Mouse (Mus musculus) macrophage (primary cell): ENCODE measurements at regions not wholly inside any gene's neighbourhood (a gene's known extent, or its start where the extent isn't known, plus 50 kb on each side); places are given as distances from the start of the nearest gene placed in this dataset.
"Not testable (repeated sequence)": the region's sequence is repeated elsewhere in the genome, so short reads cannot be mapped to it uniquely, and the experiment has no call there.

Experiments
- H3K27ac ChIP-seq: fragments of 350-480 bp; formaldehyde crosslinking; 2 replicates; pipeline ENCODE4 v1.9.0; 2021
- H3K36me3 ChIP-seq: fragments of 350-480 bp; formaldehyde crosslinking; 2 replicates; pipeline ENCODE4 v1.9.0; 2021; ENCODE audit errors: inconsistent target
- H3K4me3 ChIP-seq: fragments of 350-480 bp; formaldehyde crosslinking; 2 replicates; pipeline ENCODE4 v1.9.0; 2021; ENCODE audit errors: inconsistent target
- H3K79me2 ChIP-seq: fragments of 350-480 bp; formaldehyde crosslinking; 2 replicates; pipeline ENCODE4 v1.9.0; 2021; ENCODE audit errors: inconsistent target
- WGBS: methylation state at CpG from one replicate; pipeline ENCODE4 v1.1.7; 2026; ENCODE audit warnings: inconsistent platforms; ENCODE audit not compliant: missing documents; 5-methylcytosine and 5-hydroxymethylcytosine counted together

- not testable (repeated sequence) for H3K4me3 ChIP-seq, H3K27ac ChIP-seq, H3K79me2 ChIP-seq, H3K36me3 ChIP-seq
- 100% methylated on average over 1 of the region's 2 CpGs for WGBS
Observed at GRCm38 (mm10) chr12:119102106-119102505, 135.9 kb upstream of the Abcb5 start.

DNA sequence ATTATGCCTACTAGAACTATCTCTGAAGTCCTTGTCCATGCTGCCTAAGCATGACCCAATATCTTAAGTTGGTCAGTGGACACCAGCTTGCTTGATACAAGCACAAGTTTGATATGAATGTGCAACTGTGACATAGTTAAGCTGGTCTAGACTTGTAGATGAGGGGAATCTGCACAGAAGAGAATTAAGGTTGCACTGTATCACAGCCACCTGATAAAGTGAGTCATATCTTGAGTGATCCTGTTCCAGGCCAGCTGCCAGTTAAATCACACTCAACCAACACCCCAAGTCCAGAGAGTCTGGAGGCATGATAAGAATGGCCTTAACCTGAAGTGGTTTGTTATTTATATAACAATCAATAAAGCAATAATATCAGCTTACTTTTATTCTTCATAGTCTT lies 133.5 kb upstream of the Abcb5 start:
- H3K36me3 ChIP-seq: no peaks in the 10 kb centered on the region
- H3K79me2 ChIP-seq: no peaks in the 10 kb centered on the region
- no peak overlapping the region for H3K27ac ChIP-seq
- no peak overlapping the region for H3K4me3 ChIP-seq

- no peak overlapping the region for H3K27ac ChIP-seq
- 80% methylated on average over 1 of the region's 1 CpGs for WGBS
- no peak overlapping the region for H3K4me3 ChIP-seq
- no peaks in the 10 kb centered on the region for H3K79me2 ChIP-seq
- no peaks in the 10 kb centered on the region for H3K36me3 ChIP-seq
Observed at GRCm38 (mm10) chr12:119097814-119098213, 131.6 kb upstream of the Abcb5 start.

DNA sequence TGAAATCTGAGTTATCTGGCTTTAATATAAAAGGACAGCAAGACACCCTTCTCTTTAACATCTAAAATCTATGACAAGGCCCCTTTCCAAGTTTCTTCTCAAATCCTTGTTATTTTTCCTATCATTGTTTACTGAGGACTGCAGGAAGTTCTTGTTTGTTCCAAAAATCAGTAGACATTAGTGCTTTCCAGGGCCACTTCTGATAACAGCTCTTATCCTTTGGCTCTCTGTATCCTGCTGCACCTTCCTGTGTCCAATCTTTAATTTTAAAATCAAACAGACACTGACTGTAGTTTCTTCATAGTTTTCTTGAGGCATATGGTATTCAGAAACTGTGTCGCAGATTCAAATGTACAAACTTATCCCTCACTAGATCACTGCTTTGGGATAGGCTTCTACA lies 128.1 kb upstream of the Abcb5 start:
- H3K79me2 ChIP-seq: no peaks in the 10 kb centered on the region
- no peaks in the 10 kb centered on the region for H3K36me3 ChIP-seq
- H3K4me3 ChIP-seq: no peak overlapping the region
- H3K27ac ChIP-seq: no peak overlapping the region
- WGBS: 100% methylated on average over 1 of the region's 1 CpGs

GRCm38 (mm10) chr12:119093402-119093801 lies 127.2 kb upstream of the Abcb5 start:
- no peaks in the 10 kb centered on the region for H3K79me2 ChIP-seq
- H3K36me3 ChIP-seq: no peaks in the 10 kb centered on the region
- H3K27ac ChIP-seq: no peak overlapping the region
- no peak overlapping the region for H3K4me3 ChIP-seq
- WGBS: 88% methylated on average over 2 of the region's 2 CpGs

DNA sequence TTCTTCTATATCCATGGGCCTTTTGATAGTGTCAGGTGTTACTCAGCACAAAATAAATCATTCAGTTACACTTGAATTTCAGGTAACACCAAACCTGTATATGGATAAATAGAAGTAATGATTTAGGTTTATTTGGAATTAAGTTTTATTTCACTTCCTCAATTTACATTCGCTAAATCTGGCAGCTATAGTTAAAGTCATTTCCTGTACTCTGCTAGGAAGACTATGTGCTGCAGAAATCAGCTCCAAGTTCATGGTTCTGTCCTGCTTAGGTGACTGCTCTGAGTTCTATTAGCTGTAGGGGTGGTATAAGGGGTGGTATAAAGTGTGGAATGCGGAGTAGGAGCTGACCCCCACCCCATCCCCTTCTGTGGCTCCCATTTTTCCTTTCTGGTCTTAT lies 123.1 kb upstream of the Abcb5 start:
- Histone ChIP-seq H3K4me3 (no peak overlapping the region), H3K36me3 (no peaks in the 10 kb centered on the region), H3K79me2 (no peaks in the 10 kb centered on the region), H3K27ac (peak overlapping the region; percentile 25)
- WGBS: 29% methylated on average over 2 of the region's 2 CpGs

GRCm38 (mm10) chr12:119088666-119089065 lies 122.4 kb upstream of the Abcb5 start:
- Histone ChIP-seq H3K36me3 (no peaks in the 10 kb centered on the region), H3K27ac (no peak overlapping the region), H3K79me2 (no peaks in the 10 kb centered on the region), H3K4me3 (no peak overlapping the region)
- 88% methylated on average over 1 of the region's 1 CpGs for WGBS

DNA sequence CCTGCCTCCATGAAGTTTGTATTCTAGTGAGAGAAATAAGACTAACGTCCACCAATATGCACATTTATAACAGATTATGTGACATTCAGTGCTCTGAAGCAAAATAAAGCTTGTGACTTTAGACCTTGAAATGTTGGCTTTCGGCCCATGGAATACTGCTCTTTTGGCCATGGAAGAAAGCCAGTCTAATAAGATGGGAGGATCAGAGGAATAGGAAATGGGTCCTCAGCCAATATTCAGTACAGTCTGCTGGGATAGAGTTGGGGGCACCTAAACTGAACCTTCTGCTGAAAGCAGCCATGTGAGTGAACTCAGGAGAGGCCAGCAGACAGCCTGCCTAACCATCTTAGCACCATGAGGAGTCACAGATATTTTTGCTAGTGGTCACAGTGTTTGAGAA lies 118.6 kb upstream of the Abcb5 start:
- Histone ChIP-seq H3K27ac (no peak overlapping the region), H3K36me3 (no peaks in the 10 kb centered on the region), H3K79me2 (no peaks in the 10 kb centered on the region), H3K4me3 (no peak overlapping the region)
- WGBS: 100% methylated on average over 2 of the region's 2 CpGs

DNA sequence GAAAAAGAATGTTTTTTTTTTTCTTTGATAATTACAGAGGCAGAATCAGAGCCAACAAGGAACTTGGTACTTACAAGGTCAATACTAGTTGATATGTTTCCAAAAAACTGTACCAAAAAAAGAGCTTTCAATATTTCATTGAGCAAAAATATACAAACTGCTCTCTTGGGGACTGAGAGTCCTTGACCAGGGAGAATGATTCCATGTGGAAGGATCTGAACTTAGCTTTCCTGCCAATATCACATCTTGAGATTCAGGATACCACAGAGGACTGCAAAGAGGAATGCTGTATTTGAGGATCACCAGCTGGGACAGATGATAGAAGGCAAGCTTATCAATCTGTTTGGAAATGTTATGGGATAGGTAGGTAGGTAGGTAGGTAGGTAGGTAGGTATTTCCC lies 116.6 kb upstream of the Abcb5 start:
- Histone ChIP-seq H3K79me2 (no peaks in the 10 kb centered on the region), H3K36me3 (no peaks in the 10 kb centered on the region), H3K27ac (no peak overlapping the region), H3K4me3 (no peak overlapping the region)

GRCm38 (mm10) chr12:119075825-119076224 lies 109.6 kb upstream of the Abcb5 start:
- WGBS: 95% methylated on average over 1 of the region's 1 CpGs
- no peaks in the 10 kb centered on the region for H3K79me2 ChIP-seq
- H3K4me3 ChIP-seq: no peak overlapping the region
- no peaks in the 10 kb centered on the region for H3K36me3 ChIP-seq
- H3K27ac ChIP-seq: no peak overlapping the region

GRCm38 (mm10) chr12:119074742-119075478 lies 108.7 kb upstream of the Abcb5 start:
- H3K79me2 ChIP-seq: no peaks in the 10 kb centered on the region
- H3K27ac ChIP-seq: no peak overlapping the region
- WGBS: 100% methylated on average over 2 of the region's 2 CpGs
- H3K4me3 ChIP-seq: no peak overlapping the region
- H3K36me3 ChIP-seq: no peaks in the 10 kb centered on the region

GRCm38 (mm10) chr12:119074147-119074546 lies 107.9 kb upstream of the Abcb5 start:
- H3K27ac ChIP-seq: no peak overlapping the region
- H3K79me2 ChIP-seq: no peaks in the 10 kb centered on the region
- H3K36me3 ChIP-seq: no peaks in the 10 kb centered on the region
- no peak overlapping the region for H3K4me3 ChIP-seq

- WGBS: 100% methylated on average over 1 of the region's 1 CpGs
- no peaks in the 10 kb centered on the region for H3K36me3 ChIP-seq
- H3K4me3 ChIP-seq: no peak overlapping the region
- no peaks in the 10 kb centered on the region for H3K79me2 ChIP-seq
- no peak overlapping the region for H3K27ac ChIP-seq
Observed at GRCm38 (mm10) chr12:119070963-119071362, 104.7 kb upstream of the Abcb5 start.

DNA sequence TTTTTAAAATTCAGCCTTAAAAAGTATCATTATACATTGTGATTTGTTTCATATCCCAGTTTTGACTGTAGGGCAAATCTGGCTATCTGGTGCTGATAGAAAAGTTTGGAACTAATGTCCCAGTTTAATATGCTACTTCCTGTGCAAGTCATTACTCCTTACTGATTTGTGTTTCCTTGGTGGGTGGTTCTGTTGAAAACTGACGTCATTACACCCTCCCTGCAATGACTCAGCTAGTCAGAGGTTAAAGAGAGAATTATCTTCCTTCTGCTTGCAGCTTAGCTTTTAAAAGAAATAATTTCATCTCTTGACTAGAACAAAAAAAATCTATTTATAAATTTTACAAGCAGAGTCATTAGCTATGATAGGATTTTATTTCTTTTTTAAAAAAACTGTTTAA lies 104.2 kb upstream of the Abcb5 start:
- no peaks in the 10 kb centered on the region for H3K36me3 ChIP-seq
- H3K79me2 ChIP-seq: no peaks in the 10 kb centered on the region
- peak overlapping the region; percentile 55 for H3K27ac ChIP-seq
- 9% methylated on average over 1 of the region's 1 CpGs for WGBS
- H3K4me3 ChIP-seq: no peak overlapping the region

- Histone ChIP-seq H3K4me3 (no peak overlapping the region), H3K36me3 (no peaks in the 10 kb centered on the region), H3K27ac (peak overlapping the region; percentile 55), H3K79me2 (no peaks in the 10 kb centered on the region)
- 0% methylated on average over 3 of the region's 3 CpGs for WGBS
Observed at GRCm38 (mm10) chr12:119069747-119070146, 103.5 kb upstream of the Abcb5 start.

- no peak overlapping the region for H3K27ac ChIP-seq
- no peak overlapping the region for H3K4me3 ChIP-seq
- H3K79me2 ChIP-seq: no peaks in the 10 kb centered on the region
- 100% methylated on average over 2 of the region's 2 CpGs for WGBS
- no peaks in the 10 kb centered on the region for H3K36me3 ChIP-seq
Observed at GRCm38 (mm10) chr12:119068079-119068478, 101.9 kb upstream of the Abcb5 start.
